Mouse (Mus musculus) cerebellum, adult 2 months (tissue): ENCODE measurements around the gene Wnt2b. TPM values are rescaled to one million over a fixed set of nuclear protein-coding genes. Genes with fewer than 3 reads are reported as not detected.

Source experiments
- DNase-seq, 2 experiments: peaks; one replicate each; pipeline ENCODE4 v3.0.0; 2021
- H3K27ac ChIP-seq: fragments of 200-500 bp; 2 replicates; pipeline ENCODE4 v1.5.1; 2012; ENCODE audit warnings: low read length, control low read depth, inconsistent platforms; ENCODE audit not compliant: insufficient read depth
- H3K27me3 ChIP-seq: fragments of 200-500 bp; 2 replicates; pipeline ENCODE4 v1.6.1; 2012; ENCODE audit warnings: inconsistent platforms, mild to moderate bottlenecking, low read length, moderate library complexity; ENCODE audit not compliant: control insufficient read depth, insufficient read depth
- H3K4me1 ChIP-seq: fragments of 200-500 bp; 2 replicates; pipeline ENCODE4 v1.6.1; 2011; ENCODE audit warnings: low read length; ENCODE audit not compliant: control insufficient read depth, insufficient read depth
- H3K4me3 ChIP-seq: fragments of 200-500 bp; replicated peaks from 2 replicates; pipeline ENCODE3; 2011; ENCODE audit warnings: mild to moderate bottlenecking, low read depth, low read length, control low read depth; ENCODE audit not compliant: insufficient read depth
- CTCF ChIP-seq: fragments of 200-500 bp; IDR thresholded peaks from 2 replicates; pipeline ENCODE4 v1.5.1; 2011; ENCODE audit warnings: low read depth, mild to moderate bottlenecking, control low read depth, low read length, moderate library complexity, borderline replicate concordance; ENCODE audit not compliant: insufficient read depth
- POLR2A ChIP-seq: fragments of 200-500 bp; IDR thresholded peaks from 2 replicates; pipeline ENCODE4 v1.6.1; 2011; ENCODE audit warnings: low read length, control low read depth, borderline replicate concordance; ENCODE audit not compliant: insufficient read depth
- whole genome bisulfite sequencing: fragments of 180-500 bp; shearing (Covaris S2); methylation state at CpG from one replicate; pipeline ENCODE4 v1.1.7; 2018; 5-methylcytosine and 5-hydroxymethylcytosine counted together
- polyA plus RNA-seq: library from polyadenylated mRNA; depleted of rRNA; stranded (reverse); fragments of >200 nt; gene quantifications from 2 replicates; pipeline ENCODE4 v1.2.3, GENCODE M21; 2012

Wnt2b gene
- polyA plus RNA-seq, 1 experiment, result 0.44 TPM

- DNase-seq, result no peak
- no peaks in the 10 kb centered on the region; the same call in 1 of the 2 replicates for H3K27me3 ChIP-seq
- TF ChIP-seq CTCF (no peak), POLR2A (no peak)
- 25% methylated on average over 5 of the region's 5 CpGs for WGBS
- H3K4me3 ChIP-seq, result no peak overlapping the region
- H3K4me1 ChIP-seq, result no peaks in the 10 kb centered on the region
- no peak overlapping the region for H3K27ac ChIP-seq
Measured at GRCm38 (mm10) chr3:104979735-104980134, 18.0 kb upstream of the Wnt2b start.

GRCm38 (mm10) chr3:104967548-104968300 lies 6.0 kb upstream of the Wnt2b start:
- TF ChIP-seq CTCF, result peak; percentile 47; the same call in 1 of the 2 replicates
- no peak for TF ChIP-seq POLR2A
- peak overlapping the region; percentile 66 for H3K4me3 ChIP-seq

GRCm38 (mm10) chr3:104965991-104966554 lies 4.4 kb upstream of the Wnt2b start:
- TF ChIP-seq POLR2A (no peak), CTCF (no peak)
- Histone ChIP-seq H3K4me1 (peaks cover 5% of the 10 kb centered on the region; the same call in 1 of the 2 replicates), H3K27me3 (peaks cover 6% of the 10 kb centered on the region; the same call in 1 of the 2 replicates), H3K27ac (no peak overlapping the region), H3K4me3 (no peak overlapping the region)
- DNase-seq, result no peak
- WGBS, result 87% methylated on average over 7 of the region's 7 CpGs

More at GRCm38 (mm10) chr3:104967548-104968300, 6.0 kb upstream of the Wnt2b start:
- peak; percentile 65 to 67 for DNase-seq
- 3% methylated on average over 49 of the region's 49 CpGs for WGBS
- Histone ChIP-seq H3K4me1 (no peaks in the 10 kb centered on the region), H3K27ac (no peak overlapping the region), H3K27me3 (no peaks in the 10 kb centered on the region; the same call in 1 of the 2 replicates)

- no peak for TF ChIP-seq POLR2A
- no peak for TF ChIP-seq CTCF
- WGBS, result 78% methylated on average over 8 of the region's 8 CpGs
- no peak for DNase-seq
- H3K27ac ChIP-seq, result no peak overlapping the region
- peaks cover 5% of the 10 kb centered on the region; the same call in 1 of the 2 replicates for H3K4me1 ChIP-seq
- H3K27me3 ChIP-seq, result peaks cover 7% of the 10 kb centered on the region; the same call in 1 of the 2 replicates
- no peak overlapping the region for H3K4me3 ChIP-seq
Measured at GRCm38 (mm10) chr3:104965070-104965855, 3.5 kb upstream of the Wnt2b start.

GRCm38 (mm10) chr3:104963331-104964276 lies 1.9 kb upstream of the Wnt2b start:
- Histone ChIP-seq H3K4me1 (peaks cover 5% of the 10 kb centered on the region; the same call in 1 of the 2 replicates), H3K27ac (no peak overlapping the region), H3K4me3 (no peak overlapping the region), H3K27me3 (peaks cover 7% of the 10 kb centered on the region; the same call in 1 of the 2 replicates)
- no peak for DNase-seq
- TF ChIP-seq POLR2A (no peak), CTCF (no peak)
- 36% methylated on average over 13 of the region's 13 CpGs for WGBS

GRCm38 (mm10) chr3:104962866-104963265 lies 1.1 kb upstream of the Wnt2b start:
- DNase-seq, result no peak
- peaks cover 7% of the 10 kb centered on the region; the same call in 1 of the 2 replicates for H3K27me3 ChIP-seq
- H3K27ac ChIP-seq, result no peak overlapping the region
- H3K4me1 ChIP-seq, result peaks cover 5% of the 10 kb centered on the region; the same call in 1 of the 2 replicates
- 12% methylated on average over 5 of the region's 5 CpGs for WGBS
- no peak for TF ChIP-seq CTCF
- TF ChIP-seq POLR2A, result no peak
- H3K4me3 ChIP-seq, result no peak overlapping the region

GRCm38 (mm10) chr3:104962141-104962611 lies 455 bp upstream of the Wnt2b start:
- Histone ChIP-seq H3K4me3 (peak overlapping the region; percentile 8), H3K4me1 (peaks cover 5% of the 10 kb centered on the region; the same call in 1 of the 2 replicates), H3K27ac (no peak overlapping the region), H3K27me3 (peaks cover 7% of the 10 kb centered on the region; the same call in 1 of the 2 replicates)
- TF ChIP-seq CTCF, result no peak
- TF ChIP-seq POLR2A, result no peak
- no peak for DNase-seq
- 2% methylated on average over 31 of the region's 31 CpGs for WGBS
